Mouse (Mus musculus) layer of hippocampus, adult 11-12 months (tissue): ENCODE measurements at regions not wholly inside any gene's neighbourhood (a gene's known extent, or its start where the extent isn't known, plus 50 kb on each side); places are given as distances from the start of the nearest gene placed in this dataset.

Experiments
- DNase-seq: peaks from one replicate; pipeline ENCODE4 v3.0.0; 2022; ENCODE audit warnings: low spot score

GRCm38 (mm10) chr9:30770436-30771173 lies 151.6 kb downstream of the Adamts15 start:
- no peak for DNase-seq

- DNase-seq: no peak
Observed at GRCm38 (mm10) chr9:30769435-30769729, 152.9 kb downstream of the Adamts15 start.

- no peak for DNase-seq
Observed at GRCm38 (mm10) chr9:30768665-30769434, 153.4 kb downstream of the Adamts15 start.

GRCm38 (mm10) chr9:30766701-30767100 lies 155.6 kb downstream of the Adamts15 start:
- DNase-seq: no peak

GRCm38 (mm10) chr9:30766171-30766570 lies 156.1 kb downstream of the Adamts15 start:
- no peak for DNase-seq

- no peak for DNase-seq
Observed at GRCm38 (mm10) chr9:30765017-30765569, 157.2 kb downstream of the Adamts15 start.

- peak; percentile 7 for DNase-seq
Observed at GRCm38 (mm10) chr9:30762913-30763312, 159.3 kb downstream of the Adamts15 start.

- no peak for DNase-seq
Observed at GRCm38 (mm10) chr9:30758121-30758520, 164.1 kb downstream of the Adamts15 start.

- no peak for DNase-seq
Observed at GRCm38 (mm10) chr9:30757406-30757805, 164.8 kb downstream of the Adamts15 start.

- no peak for DNase-seq
Observed at GRCm38 (mm10) chr9:30756796-30757195, 165.5 kb downstream of the Adamts15 start.

GRCm38 (mm10) chr9:30755586-30755985 lies 166.7 kb downstream of the Adamts15 start:
- DNase-seq: no peak

- DNase-seq: no peak
Observed at GRCm38 (mm10) chr9:30754826-30755225, 167.4 kb downstream of the Adamts15 start.

- no peak for DNase-seq
Observed at GRCm38 (mm10) chr9:30743471-30743870, 178.8 kb downstream of the Adamts15 start.

- DNase-seq: no peak
Observed at GRCm38 (mm10) chr9:30742471-30743098, 179.7 kb downstream of the Adamts15 start.

GRCm38 (mm10) chr9:30731687-30732086 lies 190.6 kb downstream of the Adamts15 start:
- no peak for DNase-seq

GRCm38 (mm10) chr9:30723364-30724070 lies 198.7 kb downstream of the Adamts15 start:
- no peak for DNase-seq

GRCm38 (mm10) chr9:30721861-30722260 lies 200.4 kb downstream of the Adamts15 start:
- DNase-seq: no peak

- peak; percentile 8 for DNase-seq
Observed at GRCm38 (mm10) chr9:30716421-30717170, 205.7 kb downstream of the Adamts15 start.

- DNase-seq: no peak
Observed at GRCm38 (mm10) chr9:30710131-30710530, 212.1 kb downstream of the Adamts15 start.

- no peak for DNase-seq
Observed at GRCm38 (mm10) chr9:30699848-30700247, 222.4 kb downstream of the Adamts15 start.

- DNase-seq: no peak
Observed at GRCm38 (mm10) chr9:30697533-30697932, 224.7 kb downstream of the Adamts15 start.
